Mouse (Mus musculus) regulatory T cell (primary cell): ENCODE measurements around the gene Adamtsl3.

ENCODE experiments used
- in situ Hi-C: fragments of 300-600 bp; cut with MboI, MseI; formaldehyde crosslinking; loops from one replicate; pipeline ENCODE4 v1.15.1; 2025; ENCODE audit warnings: high pct_unique_total_duplicates

Gene Adamtsl3

DNA sequence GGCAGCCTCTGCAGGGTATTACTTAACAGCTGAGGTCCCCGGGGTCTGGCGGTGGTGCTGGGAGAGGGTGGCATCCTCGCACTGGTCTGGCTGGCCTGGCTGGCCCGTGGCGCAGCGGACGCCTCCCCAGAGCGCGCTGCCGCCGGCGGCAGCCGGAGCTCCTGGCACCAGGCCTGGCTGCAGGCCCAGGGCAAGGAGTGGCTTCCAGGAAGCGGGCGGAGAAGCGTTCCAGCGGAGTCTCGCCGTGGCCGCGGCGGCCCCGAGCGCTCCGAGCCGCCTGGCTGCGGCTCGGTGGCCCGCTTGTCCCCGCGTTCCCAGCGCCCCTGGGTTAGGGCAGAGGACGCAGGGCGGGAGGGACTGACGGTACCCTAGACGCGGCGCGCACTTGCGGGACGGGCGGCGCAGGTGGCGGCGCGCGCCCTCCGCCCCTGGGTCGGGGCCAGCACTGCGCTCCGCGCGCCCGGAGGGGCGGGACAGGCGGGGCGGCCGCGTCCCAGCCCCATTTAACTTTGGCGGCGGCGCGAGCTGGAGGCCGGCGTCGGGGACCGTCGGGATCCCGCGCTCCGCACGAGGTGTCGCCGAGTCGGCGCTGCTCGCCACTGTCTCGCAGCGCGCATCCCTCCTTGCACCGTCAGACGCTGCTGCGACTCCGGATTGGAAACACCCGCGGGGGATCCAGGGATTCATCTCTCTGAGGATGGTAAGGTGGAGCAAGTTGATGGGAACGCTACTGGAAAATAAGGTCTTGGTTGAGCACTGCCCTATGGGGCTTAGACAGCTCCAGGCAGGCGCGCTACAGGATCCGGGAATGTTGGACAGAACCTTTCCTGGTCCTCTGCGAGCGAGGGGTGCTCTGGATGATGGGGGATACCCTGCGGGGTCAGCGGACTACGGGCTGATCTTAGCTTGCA is at the start of gene Adamtsl3:
Adamtsl3 (plus strand) TSS at position 484 of the 911 bp plus-strand sequence.
- in situ Hi-C loops = no loop called here

DNA sequence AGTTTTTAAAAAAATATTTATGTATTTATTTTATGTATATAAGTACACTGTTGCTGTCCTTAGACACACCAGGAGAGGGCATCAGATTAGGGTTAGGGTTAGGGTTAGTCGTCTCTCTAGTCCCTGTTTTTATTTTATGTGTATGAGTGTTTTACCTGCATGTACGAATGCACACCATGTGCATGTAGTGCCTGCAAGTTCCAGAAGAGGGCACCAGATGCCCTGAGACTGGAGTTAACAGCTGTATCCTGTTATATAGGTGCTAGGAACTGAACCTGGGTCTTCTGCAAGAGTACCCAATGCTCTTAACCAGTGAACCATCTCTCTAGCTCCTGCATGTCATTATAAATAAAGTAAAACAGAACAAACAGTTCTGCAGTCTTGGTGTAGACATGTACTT is 48.3 kb upstream of the Adamtsl3 start:
- in situ Hi-C loops = no loop called here

GRCm38 (mm10) chr7:82293441-82293840 is 42.1 kb upstream of the Adamtsl3 start:
- in situ Hi-C loops = no loop called here

- in situ Hi-C loops = no loop called here
These were observed 41.4 kb upstream of the Adamtsl3 start for GRCm38 (mm10) chr7:82294083-82294482.

DNA sequence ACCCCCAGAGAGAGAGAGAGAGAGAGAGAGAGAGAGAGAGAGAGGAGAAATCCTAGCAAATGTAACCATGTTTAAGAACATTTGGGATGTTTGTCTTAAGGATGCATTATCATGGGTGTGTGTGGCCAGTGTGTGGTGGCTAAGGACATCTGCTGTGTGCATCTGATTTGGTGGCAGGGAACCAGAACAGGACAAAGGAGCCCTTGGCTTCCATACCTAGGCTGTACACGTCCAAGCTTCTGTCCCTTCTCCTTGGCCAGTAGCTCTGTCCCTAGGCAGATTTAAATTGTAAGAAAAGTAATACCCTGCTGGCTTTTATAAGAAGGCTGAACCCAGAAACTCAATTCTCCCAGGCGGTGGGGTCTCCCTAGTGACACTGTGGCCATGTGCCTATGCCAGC is 40.9 kb upstream of the Adamtsl3 start:
- in situ Hi-C loops = no loop called here

DNA sequence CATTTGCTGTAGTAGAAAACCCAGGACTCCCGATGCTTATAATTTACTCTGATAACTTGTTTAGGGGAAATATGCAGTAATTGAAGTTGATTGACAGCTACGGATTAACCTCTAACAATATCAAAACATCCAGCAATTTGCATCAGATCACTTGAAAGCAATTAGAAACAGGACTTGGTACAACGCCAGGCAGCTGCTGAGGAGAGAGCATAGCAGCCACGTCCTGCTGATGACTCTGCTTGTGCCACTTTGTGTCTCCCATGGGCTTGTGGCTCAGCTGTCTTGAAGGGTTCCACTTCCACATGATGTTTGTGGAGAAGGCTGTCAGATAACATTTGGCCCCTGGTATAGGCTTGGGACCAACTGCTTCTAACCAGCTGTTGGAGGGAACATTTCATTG is 27.1 kb upstream of the Adamtsl3 start:
- in situ Hi-C loops = no loop called here

DNA sequence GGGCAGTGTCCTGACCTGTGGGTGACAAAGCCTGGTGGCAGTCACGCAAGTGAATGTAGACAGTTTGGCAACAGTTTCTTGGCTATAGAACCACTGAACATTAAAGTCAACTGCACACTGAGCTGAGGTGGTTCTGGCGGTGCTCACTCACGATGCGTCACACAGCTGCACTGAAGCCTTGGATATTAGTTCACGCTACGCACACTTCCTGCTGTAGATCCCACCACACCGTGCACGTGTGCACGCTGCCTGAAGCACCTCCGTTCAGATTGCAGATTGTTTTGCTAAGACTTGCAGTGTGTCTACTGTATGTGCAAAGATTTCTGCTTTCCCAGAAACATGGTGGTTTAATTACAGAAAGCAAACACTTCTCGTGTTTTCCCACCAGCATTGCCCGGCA is 17.0 kb upstream of the Adamtsl3 start:
- in situ Hi-C loops = no loop called here

DNA sequence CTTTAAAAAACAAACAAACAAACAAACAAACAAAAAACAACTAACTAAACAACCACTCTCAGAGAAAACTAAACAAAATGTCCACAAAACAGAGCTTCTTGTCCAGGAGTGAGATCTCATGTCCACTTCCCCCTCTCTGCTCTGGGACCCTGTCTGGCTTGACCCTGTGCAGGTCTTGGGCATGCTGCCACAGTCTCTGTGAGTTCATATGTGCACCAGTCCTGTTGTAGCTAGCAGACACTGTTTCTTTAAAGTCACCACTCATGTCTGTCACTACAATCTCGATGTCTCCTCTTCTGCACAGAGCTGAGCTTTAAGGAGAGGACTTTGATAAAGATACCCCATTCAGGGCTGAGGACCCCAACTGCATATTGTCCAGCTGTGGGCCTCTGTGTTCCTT is 8.9 kb upstream of the Adamtsl3 start:
- in situ Hi-C loops = no loop called here

DNA sequence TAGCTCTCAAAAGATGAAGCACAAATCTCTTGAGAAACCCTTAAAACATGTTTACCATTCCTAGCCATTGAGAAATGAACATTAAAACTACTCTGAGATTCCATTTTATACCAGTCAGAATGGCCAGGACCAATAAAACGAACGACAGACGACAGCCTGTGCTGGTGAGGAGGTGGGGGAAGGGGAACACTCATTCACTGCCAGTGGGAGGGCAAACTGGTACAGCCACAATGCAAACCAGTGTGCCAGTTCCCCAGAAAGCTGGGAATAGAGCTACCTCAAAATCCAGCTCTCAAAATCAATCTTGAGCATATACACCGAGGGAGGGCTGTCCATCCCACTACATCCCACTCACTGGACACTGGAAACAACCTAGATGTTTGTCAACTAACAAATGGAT is 8.3 kb upstream of the Adamtsl3 start:
- in situ Hi-C loops = no loop called here

DNA sequence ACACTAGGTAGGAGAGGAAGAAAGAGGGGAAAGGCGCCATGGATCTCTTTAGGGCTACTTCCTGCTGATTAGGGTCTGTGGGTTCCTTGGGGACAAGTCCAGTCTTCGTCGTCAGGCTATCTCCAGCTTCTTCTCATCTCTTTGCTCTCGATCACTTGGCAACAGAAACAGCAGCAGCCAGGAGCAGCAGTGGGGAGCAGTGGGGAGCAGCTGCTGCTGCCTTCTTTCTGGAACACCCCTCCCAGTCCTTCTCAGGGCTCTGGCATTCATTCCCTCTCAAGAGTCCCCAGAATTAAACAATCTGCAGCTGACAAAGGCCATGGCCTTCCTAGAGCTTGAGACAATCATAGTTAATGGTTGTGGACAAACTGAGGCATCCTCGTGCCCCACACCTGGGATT is 7.6 kb upstream of the Adamtsl3 start:
- in situ Hi-C loops = no loop called here

- in situ Hi-C loops = no loop called here
These were observed 5.7 kb upstream of the Adamtsl3 start for GRCm38 (mm10) chr7:82329831-82330230.

GRCm38 (mm10) chr7:82330860-82331259 is 4.6 kb upstream of the Adamtsl3 start:
- in situ Hi-C loops = no loop called here

- in situ Hi-C loops = no loop called here
These were observed 1.5 kb upstream of the Adamtsl3 start for GRCm38 (mm10) chr7:82334000-82334399.

GRCm38 (mm10) chr7:82336132-82336531 is 638 bp downstream of the Adamtsl3 start:
- in situ Hi-C loops = no loop called here

- in situ Hi-C loops = no loop called here
These were observed 2.6 kb downstream of the Adamtsl3 start for GRCm38 (mm10) chr7:82338121-82338520.

DNA sequence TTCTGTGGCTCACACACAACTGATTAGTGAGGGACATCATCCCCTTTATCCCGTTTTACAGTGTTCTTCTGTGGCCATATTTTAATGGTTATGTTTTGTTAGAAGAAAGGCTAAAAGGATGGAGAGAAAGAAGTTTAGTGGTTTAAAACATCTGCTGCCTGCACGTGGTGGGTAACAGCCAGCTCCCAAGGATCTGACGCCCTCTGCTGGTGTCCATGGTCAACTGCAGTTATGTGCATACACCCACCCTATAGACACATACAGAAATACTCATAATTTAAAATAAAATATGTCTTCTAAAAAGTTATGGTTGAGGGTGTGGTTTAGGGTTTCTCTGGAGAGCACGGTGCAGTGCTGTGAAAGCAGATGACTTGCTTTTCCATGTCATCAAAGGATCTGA is 3.0 kb downstream of the Adamtsl3 start:
- in situ Hi-C loops = no loop called here

GRCm38 (mm10) chr7:82339214-82339613 is 3.7 kb downstream of the Adamtsl3 start:
- in situ Hi-C loops = no loop called here

DNA sequence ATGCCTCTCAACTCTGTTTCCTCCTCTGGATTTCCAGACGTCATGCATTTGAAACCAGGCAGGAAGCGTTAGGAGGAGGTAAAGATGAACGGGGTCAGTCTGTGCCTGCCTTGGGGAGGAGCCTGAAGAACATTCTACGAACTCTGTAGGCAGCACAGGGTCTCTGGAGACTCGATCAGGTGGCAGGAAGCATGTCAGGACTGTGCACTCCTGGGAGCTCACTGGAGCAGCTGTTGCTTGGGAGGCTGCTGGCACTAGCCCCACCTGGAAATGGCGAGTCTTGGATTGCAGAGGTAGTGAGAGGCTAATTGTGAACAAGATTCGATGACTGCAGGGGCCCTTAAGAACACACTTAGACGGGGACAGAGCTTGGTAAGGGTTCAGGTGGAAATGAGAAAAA is 6.0 kb downstream of the Adamtsl3 start:
- in situ Hi-C loops = no loop called here

DNA sequence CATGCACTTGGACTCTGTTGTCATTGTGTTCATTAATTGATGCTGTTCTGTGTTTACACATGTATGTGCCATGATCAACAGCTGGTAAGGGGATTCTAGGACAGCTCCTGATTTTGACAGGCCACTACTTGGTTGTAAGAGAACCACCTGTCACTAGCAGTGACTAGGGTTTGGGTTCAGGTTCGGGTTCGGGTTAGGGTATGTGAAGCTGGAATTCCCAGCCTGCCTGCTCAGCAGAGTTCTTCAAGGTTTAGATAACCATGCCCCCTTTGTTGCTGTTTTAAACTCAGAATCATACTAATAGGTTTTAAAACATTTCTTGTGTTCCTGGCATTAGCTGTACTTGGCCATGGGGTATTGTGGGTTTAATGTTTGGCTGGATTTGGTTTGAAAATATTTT is 11.2 kb downstream of the Adamtsl3 start:
- in situ Hi-C loops = no loop called here

DNA sequence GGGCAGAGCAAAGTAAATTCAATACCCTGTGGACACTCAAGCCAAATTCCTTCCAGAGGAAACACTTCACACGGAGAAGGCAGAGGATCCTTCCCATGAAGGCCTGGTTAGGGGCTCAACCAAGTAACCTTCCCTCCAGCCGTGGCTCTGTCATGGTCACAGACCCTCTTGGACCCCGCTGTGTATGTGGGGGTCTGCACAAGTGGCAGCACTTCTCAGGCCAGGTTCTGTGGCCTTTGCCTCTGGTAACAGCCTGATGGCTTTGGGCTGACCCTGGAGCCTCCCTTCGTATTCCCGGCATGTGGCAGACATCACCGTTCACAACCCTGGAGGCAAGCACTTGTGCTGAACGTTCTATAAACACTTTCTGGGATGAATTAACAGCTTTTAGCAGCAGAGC is 14.3 kb downstream of the Adamtsl3 start:
- in situ Hi-C loops = no loop called here

DNA sequence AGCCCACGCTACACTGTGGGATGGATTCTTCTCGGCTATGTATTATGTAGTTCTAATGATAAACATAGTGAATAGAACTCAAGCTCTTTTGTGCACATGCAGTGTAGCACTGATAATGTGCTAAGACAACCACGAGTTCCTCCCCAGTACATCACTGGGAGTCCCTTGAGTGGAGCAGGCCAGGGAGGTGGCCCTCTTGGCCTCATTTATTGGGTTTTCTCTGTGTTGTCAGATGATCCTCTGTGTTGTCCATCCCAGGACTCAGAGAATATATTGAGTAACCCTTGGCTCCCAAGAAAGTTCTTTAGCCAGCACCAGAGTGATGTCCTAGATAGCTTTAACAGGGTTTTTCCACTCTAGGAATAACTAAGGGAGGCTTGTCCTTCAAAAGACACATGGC is 14.9 kb downstream of the Adamtsl3 start:
- in situ Hi-C loops = no loop called here

- in situ Hi-C loops = no loop called here
These were observed 23.7 kb downstream of the Adamtsl3 start for GRCm38 (mm10) chr7:82359146-82359545.

- in situ Hi-C loops = no loop called here
These were observed 24.2 kb downstream of the Adamtsl3 start for GRCm38 (mm10) chr7:82359674-82360073.

DNA sequence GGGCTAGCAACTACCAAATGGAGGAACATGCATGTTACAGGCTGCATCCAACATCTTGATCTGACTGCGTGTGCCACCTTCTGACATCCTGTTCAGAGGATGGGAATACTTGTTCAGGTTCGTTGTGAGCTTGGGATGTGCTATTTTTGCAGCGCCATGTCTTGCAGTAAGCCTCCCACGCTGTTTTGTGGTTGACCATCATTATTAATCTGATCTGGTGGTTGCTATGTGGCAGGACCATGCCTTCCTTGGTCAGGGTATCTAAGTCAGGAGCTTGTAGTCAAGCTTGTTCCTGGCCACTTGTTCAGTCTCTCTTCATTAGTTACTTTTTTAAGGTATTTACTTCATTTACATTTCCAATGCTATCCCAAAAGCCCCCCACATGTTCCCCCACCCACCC is 24.7 kb downstream of the Adamtsl3 start:
- in situ Hi-C loops = no loop called here
